Mouse (Mus musculus) midbrain, embryonic 11.5 days (tissue): ENCODE data around the gene Nfatc3. TPM values are rescaled to one million over a fixed set of nuclear protein-coding genes. Genes with fewer than 3 reads are reported as not detected.

Source experiments
- ATAC-seq: fragments of 200-750 bp; cut with Nextera tagmentation; 2 replicates; pipeline ENCODE4 v1.8.0; 2017; ENCODE audit warnings: moderate TSS enrichment, moderate library complexity; ENCODE audit not compliant: low FRiP score
- DNase-seq: peaks from one replicate; pipeline ENCODE4 v3.0.0; 2015; ENCODE audit warnings: low spot score; ENCODE audit errors: missing footprints
- H3K27ac ChIP-seq: fragments of 300-500 bp; sonication (generic); 2 replicates; pipeline ENCODE4 v1.5.1; 2014; ENCODE audit warnings: low read depth, low read length
- H3K27me3 ChIP-seq: fragments of 300-500 bp; sonication (generic); 2 replicates; pipeline ENCODE4 v1.6.1; 2014; ENCODE audit warnings: mild to moderate bottlenecking, low read length, moderate library complexity, mixed read lengths; ENCODE audit not compliant: control insufficient read depth, insufficient read depth
- H3K36me3 ChIP-seq: fragments of 300-500 bp; sonication (generic); 2 replicates; pipeline ENCODE4 v1.6.1; 2014; ENCODE audit warnings: mild to moderate bottlenecking, low read length, moderate library complexity, mixed read lengths; ENCODE audit not compliant: control insufficient read depth, insufficient read depth
- H3K4me1 ChIP-seq: fragments of 300-500 bp; sonication (generic); 2 replicates; pipeline ENCODE4 v1.6.1; 2014; ENCODE audit warnings: low read length; ENCODE audit not compliant: control insufficient read depth, insufficient read depth
- H3K4me2 ChIP-seq: fragments of 300-500 bp; sonication (generic); 2 replicates; pipeline ENCODE4 v1.6.1; 2014; ENCODE audit warnings: mild to moderate bottlenecking, moderate library complexity
- H3K4me3 ChIP-seq: fragments of 300-500 bp; sonication (generic); 2 replicates; pipeline ENCODE4 v1.5.1; 2014; ENCODE audit warnings: low read depth, low read length
- H3K9ac ChIP-seq: fragments of 300-500 bp; sonication (generic); 2 replicates; pipeline ENCODE4 v1.6.1; 2014; ENCODE audit warnings: low read length
- H3K9me3 ChIP-seq: fragments of 300-500 bp; sonication (generic); 2 replicates; pipeline ENCODE4 v1.6.1; 2016; ENCODE audit warnings: low read length; ENCODE audit not compliant: control insufficient read depth
- WGBS: fragments of 180-500 bp; shearing (Covaris S2); extraction: QIAGEN DNeasy Blood & Tissue Kit; methylation state at CpG from one replicate; pipeline ENCODE4 v1.1.7; 2014; 5-methylcytosine and 5-hydroxymethylcytosine counted together
- polyA plus RNA-seq: library from polyadenylated mRNA; unstranded; fragments of >200 nt; fragmentation: Nextera tagmentation; extraction: Ambion mirVana; gene quantifications from 2 replicates; pipeline ENCODE4 v1.2.1, GENCODE M21; 2014

Gene Nfatc3
- polyA plus RNA-seq, 1 experiment from 2014 or later: 3.9 TPM

GRCm38 (mm10) chr8:106103888-106104287 is 45.2 kb downstream of the Nfatc3 start:
- Histone ChIP-seq H3K9me3 (no peaks in the 10 kb centered on the region), H3K4me2 (no peak overlapping the region), H3K4me1 (no peaks in the 10 kb centered on the region), H3K27me3 (no peaks in the 10 kb centered on the region), H3K27ac (no peak overlapping the region), H3K4me3 (no peak overlapping the region), H3K9ac (no peak overlapping the region), H3K36me3 (peaks cover 10% of the 10 kb centered on the region)
- DNase-seq (no peak), ATAC-seq (no peak)
- 89% methylated on average over 2 of the region's 2 CpGs for WGBS

- no peak for DNase-seq
- Histone ChIP-seq H3K4me3 (no peak overlapping the region), H3K9me3 (no peaks in the 10 kb centered on the region), H3K27ac (no peak overlapping the region), H3K4me1 (no peaks in the 10 kb centered on the region), H3K27me3 (no peaks in the 10 kb centered on the region), H3K9ac (no peak overlapping the region), H3K36me3 (peaks cover 8% of the 10 kb centered on the region), H3K4me2 (no peak overlapping the region)
- no peak for ATAC-seq
- 77% methylated on average over 1 of the region's 1 CpGs for WGBS
Observed at GRCm38 (mm10) chr8:106106193-106106592, 47.6 kb downstream of the Nfatc3 start.

- Histone ChIP-seq H3K9me3 (no peaks in the 10 kb centered on the region), H3K4me1 (no peaks in the 10 kb centered on the region), H3K27ac (no peak overlapping the region), H3K4me2 (no peak overlapping the region), H3K36me3 (peaks cover 8% of the 10 kb centered on the region), H3K27me3 (no peaks in the 10 kb centered on the region), H3K4me3 (no peak overlapping the region), H3K9ac (no peak overlapping the region)
- 96% methylated on average over 4 of the region's 4 CpGs for WGBS
- ATAC-seq (no peak), DNase-seq (no peak)
Observed at GRCm38 (mm10) chr8:106108080-106108479, 49.4 kb downstream of the Nfatc3 start.

DNA sequence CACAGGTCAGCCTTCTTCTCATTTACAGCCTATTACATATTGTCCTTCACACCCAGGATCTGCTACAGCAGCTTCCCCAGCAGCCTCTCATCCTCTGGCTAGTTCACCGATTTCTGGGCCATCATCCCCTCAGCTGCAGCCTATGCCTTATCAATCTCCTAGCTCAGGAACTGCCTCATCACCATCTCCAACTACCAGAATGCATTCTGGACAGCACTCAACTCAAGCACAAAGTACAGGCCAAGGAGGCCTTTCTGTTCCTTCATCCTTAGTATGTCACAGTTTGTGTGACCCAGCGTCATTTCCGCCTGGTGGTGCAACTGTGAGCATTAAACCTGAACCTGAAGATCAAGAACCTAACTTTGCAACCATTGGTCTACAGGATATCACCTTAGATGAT is 50.1 kb downstream of the Nfatc3 start:
- ATAC-seq (no peak), DNase-seq (no peak)
- Histone ChIP-seq H3K27ac (no peak overlapping the region), H3K4me2 (no peak overlapping the region), H3K9me3 (no peaks in the 10 kb centered on the region), H3K27me3 (no peaks in the 10 kb centered on the region), H3K4me1 (no peaks in the 10 kb centered on the region), H3K4me3 (no peak overlapping the region), H3K36me3 (peaks cover 8% of the 10 kb centered on the region), H3K9ac (no peak overlapping the region)
- 96% methylated on average over 3 of the region's 3 CpGs for WGBS

GRCm38 (mm10) chr8:106112041-106112440 is 53.4 kb downstream of the Nfatc3 start:
- H3K27me3 ChIP-seq: no peaks in the 10 kb centered on the region
- H3K27ac ChIP-seq: no peak overlapping the region
- H3K4me1 ChIP-seq: no peaks in the 10 kb centered on the region
- H3K9me3 ChIP-seq: no peaks in the 10 kb centered on the region
- no peak overlapping the region for H3K9ac ChIP-seq
- WGBS: 91% methylated on average over 2 of the region's 2 CpGs
- ATAC-seq (no peak), DNase-seq (no peak)
- H3K36me3 ChIP-seq: peaks cover 9% of the 10 kb centered on the region
- no peak overlapping the region for H3K4me3 ChIP-seq
- H3K4me2 ChIP-seq: no peak overlapping the region

DNA sequence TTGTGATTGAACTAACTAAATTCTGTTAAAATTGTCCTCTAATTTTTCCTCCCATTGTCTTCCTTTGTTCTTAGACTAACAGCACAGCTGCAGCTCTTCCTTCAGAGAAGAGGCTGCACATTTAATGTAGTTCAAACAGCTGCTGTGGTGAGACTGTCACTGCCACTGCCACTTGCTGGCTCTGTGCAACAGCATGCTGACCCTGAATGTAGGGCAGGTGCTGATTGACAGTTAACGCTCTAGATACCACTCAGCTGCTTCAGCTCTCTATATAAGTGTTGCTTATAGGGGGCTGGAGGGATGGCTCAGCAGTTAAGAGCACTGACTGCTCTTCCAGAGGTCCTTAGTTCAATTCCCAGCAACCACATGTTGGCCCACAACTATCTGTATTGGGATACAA is 53.9 kb downstream of the Nfatc3 start:
- no peak overlapping the region for H3K9ac ChIP-seq
- H3K9me3 ChIP-seq: no peaks in the 10 kb centered on the region
- no peaks in the 10 kb centered on the region for H3K4me1 ChIP-seq
- no peak overlapping the region for H3K4me2 ChIP-seq
- DNase-seq (no peak), ATAC-seq (no peak)
- H3K4me3 ChIP-seq: no peak overlapping the region
- 96% methylated on average over 1 of the region's 1 CpGs for WGBS
- H3K36me3 ChIP-seq: peaks cover 9% of the 10 kb centered on the region
- no peaks in the 10 kb centered on the region for H3K27me3 ChIP-seq
- no peak overlapping the region for H3K27ac ChIP-seq

GRCm38 (mm10) chr8:106115897-106116296 is 57.3 kb downstream of the Nfatc3 start:
- 98% methylated on average over 3 of the region's 3 CpGs for WGBS
- Histone ChIP-seq H3K4me2 (no peak overlapping the region), H3K4me3 (no peak overlapping the region), H3K9ac (no peak overlapping the region), H3K27me3 (no peaks in the 10 kb centered on the region), H3K4me1 (no peaks in the 10 kb centered on the region), H3K36me3 (peaks cover 4% of the 10 kb centered on the region; the same call in 1 of the 2 replicates), H3K9me3 (no peaks in the 10 kb centered on the region), H3K27ac (no peak overlapping the region)
- ATAC-seq (no peak), DNase-seq (no peak)

DNA sequence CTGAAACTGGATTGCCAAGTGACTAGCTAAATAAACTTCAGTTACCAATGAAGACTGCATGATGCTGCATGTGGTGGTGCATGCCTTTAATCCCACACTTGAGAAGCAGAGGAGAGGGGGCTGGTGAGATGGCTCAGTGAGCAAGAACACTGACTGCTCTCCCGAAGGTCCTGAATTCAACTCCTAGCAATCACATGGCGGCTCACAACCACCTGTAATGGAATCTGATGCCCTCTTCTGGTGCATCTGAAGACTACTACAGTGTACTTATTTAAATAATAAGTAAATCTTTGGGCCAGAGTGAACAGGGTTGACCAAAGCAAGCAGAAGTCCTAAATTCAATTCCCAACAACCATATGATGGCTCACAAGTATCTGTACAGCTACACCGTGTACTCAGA is 64.8 kb downstream of the Nfatc3 start:
- Histone ChIP-seq H3K9me3 (no peaks in the 10 kb centered on the region), H3K4me3 (no peak overlapping the region), H3K27ac (no peak overlapping the region), H3K4me1 (no peaks in the 10 kb centered on the region), H3K36me3 (0 out of 2 replicates have a peak, but pooled peaks cover 3% of the 10 kb centered on the region), H3K27me3 (no peaks in the 10 kb centered on the region), H3K9ac (no peak overlapping the region), H3K4me2 (no peak overlapping the region)
- 82% methylated on average over 3 of the region's 3 CpGs for WGBS
- ATAC-seq (no peak), DNase-seq (no peak)

DNA sequence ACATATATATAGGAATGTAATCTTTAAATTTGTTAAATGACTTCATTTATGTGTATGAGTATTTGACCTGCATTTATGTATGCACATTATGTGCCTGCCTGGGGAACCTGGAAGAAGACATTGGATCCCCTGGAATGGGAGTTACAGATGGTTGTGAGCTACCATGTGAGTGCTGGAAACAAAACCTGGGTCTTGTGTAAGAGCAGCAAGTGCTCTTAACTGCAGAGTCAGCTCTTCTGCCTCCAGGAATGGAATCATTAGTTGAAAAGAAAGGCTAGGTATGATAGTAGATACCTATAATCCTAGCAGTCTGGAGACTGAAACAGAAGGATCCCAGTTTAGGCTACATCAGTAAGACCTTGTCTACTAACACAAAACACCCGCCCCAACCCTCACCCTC is 67.4 kb downstream of the Nfatc3 start:
- no peaks in the 10 kb centered on the region for H3K9me3 ChIP-seq
- peaks cover 12% of the 10 kb centered on the region; the same call in 1 of the 2 replicates for H3K36me3 ChIP-seq
- WGBS: 94% methylated on average over 1 of the region's 1 CpGs

DNA sequence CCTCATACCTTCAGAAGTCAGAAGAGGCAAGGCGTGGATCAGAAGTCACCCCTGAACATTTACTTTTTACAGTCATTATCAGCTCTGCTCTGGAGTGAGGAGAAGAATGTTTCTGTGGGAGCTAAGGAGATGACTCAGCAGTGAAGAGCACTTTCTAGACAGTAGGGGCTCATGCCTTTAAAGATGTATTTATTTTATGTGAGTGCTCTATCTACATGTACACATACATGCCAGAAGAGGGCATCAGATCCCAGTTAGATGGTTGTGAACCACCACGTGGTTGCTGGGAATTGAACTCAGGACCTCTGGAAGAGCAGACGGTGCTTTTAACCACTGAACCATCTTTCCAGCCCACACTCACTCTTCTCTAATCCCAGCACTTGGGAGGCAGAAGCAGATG is 68.4 kb downstream of the Nfatc3 start:
- H3K27ac ChIP-seq: no peak overlapping the region
- no peak for ATAC-seq
- H3K36me3 ChIP-seq: peaks cover 12% of the 10 kb centered on the region; the same call in 1 of the 2 replicates
- H3K4me3 ChIP-seq: no peak overlapping the region
- no peak overlapping the region for H3K4me2 ChIP-seq
- H3K9ac ChIP-seq: no peak overlapping the region
- 78% methylated on average over 3 of the region's 3 CpGs for WGBS
- no peaks in the 10 kb centered on the region for H3K4me1 ChIP-seq
- H3K9me3 ChIP-seq: no peaks in the 10 kb centered on the region
- no peaks in the 10 kb centered on the region; the same call in 1 of the 2 replicates for H3K27me3 ChIP-seq
- no peak for DNase-seq

More for the DNA sequence above, 67.4 kb downstream of the Nfatc3 start:
- ATAC-seq (no peak), DNase-seq (no peak)
- no peak overlapping the region for H3K4me2 ChIP-seq
- no peaks in the 10 kb centered on the region for H3K27me3 ChIP-seq
- H3K27ac ChIP-seq: no peak overlapping the region
- H3K9ac ChIP-seq: no peak overlapping the region
- H3K4me3 ChIP-seq: no peak overlapping the region
- H3K4me1 ChIP-seq: no peaks in the 10 kb centered on the region
